Mouse (Mus musculus) neural tube, embryonic 13.5 days (tissue): ENCODE data around the gene Mfsd4a. TPM values are rescaled to one million over a fixed set of nuclear protein-coding genes. Genes with fewer than 3 reads are reported as not detected.

ENCODE experiments used
- ATAC-seq: fragments of 200-750 bp; cut with Nextera tagmentation; 2 replicates; pipeline ENCODE4 v1.8.0; 2017; ENCODE audit warnings: low read depth, mild to moderate bottlenecking, moderate TSS enrichment, moderate library complexity
- H3K27ac ChIP-seq: fragments of 300-500 bp; sonication (generic); replicated peaks from 2 replicates; pipeline ENCODE4 v1.5.1; 2015; ENCODE audit warnings: moderate library complexity, mild to moderate bottlenecking, inconsistent platforms
- H3K27me3 ChIP-seq: fragments of 300-500 bp; sonication (generic); 2 replicates; pipeline ENCODE4 v1.6.1; 2015; ENCODE audit warnings: mild to moderate bottlenecking, inconsistent platforms
- H3K36me3 ChIP-seq: fragments of 300-500 bp; sonication (generic); 2 replicates; pipeline ENCODE4 v1.6.1; 2015; ENCODE audit warnings: mild to moderate bottlenecking, inconsistent platforms
- H3K4me1 ChIP-seq: fragments of 300-500 bp; sonication (generic); replicated peaks from 2 replicates; pipeline ENCODE4 v1.6.1; 2015; ENCODE audit warnings: inconsistent platforms
- H3K4me2 ChIP-seq: fragments of 300-500 bp; sonication (generic); 2 replicates; pipeline ENCODE4 v1.6.1; 2015; ENCODE audit warnings: inconsistent platforms, mild to moderate bottlenecking, moderate library complexity
- H3K4me3 ChIP-seq: fragments of 300-500 bp; sonication (generic); 2 replicates; pipeline ENCODE4 v1.5.1; 2015; ENCODE audit warnings: mild to moderate bottlenecking, inconsistent platforms
- H3K9ac ChIP-seq: fragments of 300-500 bp; sonication (generic); 2 replicates; pipeline ENCODE4 v1.6.1; 2015; ENCODE audit warnings: moderate library complexity, mild to moderate bottlenecking, inconsistent platforms
- H3K9me3 ChIP-seq: fragments of 300-500 bp; sonication (generic); 2 replicates; pipeline ENCODE4 v1.6.1; 2016; ENCODE audit warnings: inconsistent platforms
- WGBS: fragments of 180-500 bp; shearing (Covaris S2); methylation state at CpG from one replicate; pipeline ENCODE4 v1.1.7; 2015; 5-methylcytosine and 5-hydroxymethylcytosine counted together
- polyA plus RNA-seq: library from polyadenylated mRNA; unstranded; fragments of >200 nt; fragmentation: Nextera tagmentation; extraction: Ambion mirVana; gene quantifications from 2 replicates; pipeline ENCODE4 v1.2.1, GENCODE M21; 2015

The Mfsd4a gene
- polyA plus RNA-seq, 1 experiment from 2014 or later, result 8.0 TPM

- ATAC-seq, result no peak
- Histone ChIP-seq H3K27ac (no peak overlapping the region), H3K27me3 (no peaks in the 10 kb centered on the region), H3K4me3 (no peak overlapping the region), H3K9ac (no peak overlapping the region), H3K4me2 (no peak overlapping the region), H3K9me3 (no peaks in the 10 kb centered on the region), H3K4me1 (no peaks in the 10 kb centered on the region), H3K36me3 (no peaks in the 10 kb centered on the region)
- WGBS, result 88% methylated on average over 12 of the region's 12 CpGs
These were observed 74.5 kb downstream of the Mfsd4a start for GRCm38 (mm10) chr1:131993169-131994040.

- Histone ChIP-seq H3K4me2 (no peak overlapping the region), H3K27me3 (no peaks in the 10 kb centered on the region), H3K27ac (no peak overlapping the region), H3K9me3 (no peaks in the 10 kb centered on the region), H3K4me3 (no peak overlapping the region), H3K4me1 (no peaks in the 10 kb centered on the region), H3K36me3 (no peaks in the 10 kb centered on the region), H3K9ac (no peak overlapping the region)
- ATAC-seq, result no peak
- 86% methylated on average over 7 of the region's 7 CpGs for WGBS
These were observed 75.3 kb downstream of the Mfsd4a start for GRCm38 (mm10) chr1:131992561-131993001.

GRCm38 (mm10) chr1:131990083-131990760, 77.6 kb downstream of the Mfsd4a start:
- WGBS, result 90% methylated on average over 9 of the region's 9 CpGs
- no peak for ATAC-seq
- Histone ChIP-seq H3K36me3 (no peaks in the 10 kb centered on the region), H3K9ac (no peak overlapping the region), H3K4me1 (no peaks in the 10 kb centered on the region), H3K27me3 (no peaks in the 10 kb centered on the region), H3K4me3 (no peak overlapping the region), H3K9me3 (no peaks in the 10 kb centered on the region), H3K27ac (no peak overlapping the region), H3K4me2 (no peak overlapping the region)

- Histone ChIP-seq H3K9me3 (no peaks in the 10 kb centered on the region), H3K27ac (no peak overlapping the region), H3K36me3 (no peaks in the 10 kb centered on the region), H3K4me2 (no peak overlapping the region), H3K27me3 (no peaks in the 10 kb centered on the region), H3K9ac (no peak overlapping the region), H3K4me3 (no peak overlapping the region), H3K4me1 (no peaks in the 10 kb centered on the region)
- no peak for ATAC-seq
- 65% methylated on average over 4 of the region's 4 CpGs for WGBS
These were observed 78.4 kb downstream of the Mfsd4a start for GRCm38 (mm10) chr1:131989476-131989875.

- no peak overlapping the region for H3K27ac ChIP-seq
These were observed 80.4 kb downstream of the Mfsd4a start for GRCm38 (mm10) chr1:131987432-131987831.

GRCm38 (mm10) chr1:131983806-131984205, 84.1 kb downstream of the Mfsd4a start:
- no peak overlapping the region for H3K9ac ChIP-seq
- H3K27ac ChIP-seq, result no peak overlapping the region
- no peak overlapping the region for H3K4me2 ChIP-seq
- H3K27me3 ChIP-seq, result no peaks in the 10 kb centered on the region
- H3K4me1 ChIP-seq, result no peaks in the 10 kb centered on the region
- H3K4me3 ChIP-seq, result no peak overlapping the region
- ATAC-seq, result no peak
- H3K9me3 ChIP-seq, result no peaks in the 10 kb centered on the region
- no peaks in the 10 kb centered on the region for H3K36me3 ChIP-seq
- 85% methylated on average over 2 of the region's 2 CpGs for WGBS

More at GRCm38 (mm10) chr1:131987432-131987831, 80.4 kb downstream of the Mfsd4a start:
- Histone ChIP-seq H3K4me3 (no peak overlapping the region), H3K36me3 (no peaks in the 10 kb centered on the region), H3K4me1 (no peaks in the 10 kb centered on the region), H3K27me3 (no peaks in the 10 kb centered on the region), H3K9me3 (no peaks in the 10 kb centered on the region), H3K9ac (no peak overlapping the region), H3K4me2 (no peak overlapping the region)
- 81% methylated on average over 15 of the region's 15 CpGs for WGBS
- no peak for ATAC-seq

- Histone ChIP-seq H3K27me3 (no peaks in the 10 kb centered on the region), H3K9ac (no peak overlapping the region), H3K27ac (no peak overlapping the region), H3K36me3 (no peaks in the 10 kb centered on the region), H3K9me3 (no peaks in the 10 kb centered on the region), H3K4me3 (no peak overlapping the region), H3K4me2 (no peak overlapping the region), H3K4me1 (no peaks in the 10 kb centered on the region)
- ATAC-seq, result peak; percentile 51
- 16% methylated on average over 5 of the region's 5 CpGs for WGBS
These were observed 85.0 kb downstream of the Mfsd4a start for GRCm38 (mm10) chr1:131982907-131983306.

GRCm38 (mm10) chr1:131981378-131982013, 86.4 kb downstream of the Mfsd4a start:
- Histone ChIP-seq H3K4me1 (no peaks in the 10 kb centered on the region), H3K27ac (no peak overlapping the region), H3K27me3 (no peaks in the 10 kb centered on the region), H3K4me2 (no peak overlapping the region), H3K9me3 (no peaks in the 10 kb centered on the region), H3K36me3 (no peaks in the 10 kb centered on the region), H3K4me3 (no peak overlapping the region), H3K9ac (no peak overlapping the region)
- WGBS, result 50% methylated on average over 12 of the region's 12 CpGs
- peak; percentile 64 for ATAC-seq

- Histone ChIP-seq H3K4me3 (no peak overlapping the region), H3K36me3 (no peaks in the 10 kb centered on the region), H3K27me3 (no peaks in the 10 kb centered on the region), H3K27ac (no peak overlapping the region), H3K4me1 (0 out of 2 replicates have a peak, but pooled peaks cover 4% of the 10 kb centered on the region), H3K9me3 (no peaks in the 10 kb centered on the region), H3K9ac (no peak overlapping the region), H3K4me2 (no peak overlapping the region)
- no peak for ATAC-seq
- WGBS, result 30% methylated on average over 2 of the region's 2 CpGs
These were observed 87.4 kb downstream of the Mfsd4a start for GRCm38 (mm10) chr1:131980471-131980870.

GRCm38 (mm10) chr1:131976886-131977285, 91.0 kb downstream of the Mfsd4a start:
- peaks cover 28% of the 10 kb centered on the region for H3K4me1 ChIP-seq
- WGBS, result 91% methylated on average over 5 of the region's 5 CpGs
- no peak for ATAC-seq

GRCm38 (mm10) chr1:131973991-131974390, 93.9 kb downstream of the Mfsd4a start:
- WGBS, result 85% methylated on average over 6 of the region's 6 CpGs
- ATAC-seq, result no peak
- Histone ChIP-seq H3K9ac (no peak overlapping the region), H3K36me3 (no peaks in the 10 kb centered on the region), H3K27ac (no peak overlapping the region), H3K4me2 (no peak overlapping the region), H3K9me3 (no peaks in the 10 kb centered on the region), H3K4me3 (no peak overlapping the region), H3K27me3 (no peaks in the 10 kb centered on the region; the same call in 1 of the 2 replicates), H3K4me1 (peaks cover 47% of the 10 kb centered on the region)

More at GRCm38 (mm10) chr1:131976886-131977285, 91.0 kb downstream of the Mfsd4a start:
- no peak overlapping the region for H3K4me3 ChIP-seq
- H3K9me3 ChIP-seq, result no peaks in the 10 kb centered on the region
- H3K36me3 ChIP-seq, result no peaks in the 10 kb centered on the region
- no peak overlapping the region for H3K4me2 ChIP-seq
- H3K27ac ChIP-seq, result no peak overlapping the region
- H3K27me3 ChIP-seq, result no peaks in the 10 kb centered on the region; the same call in 1 of the 2 replicates
- no peak overlapping the region for H3K9ac ChIP-seq
